Mouse (Mus musculus): ENCODE measurements at regions not wholly inside any gene's neighbourhood (a gene's known extent, or its start where the extent isn't known, plus 50 kb on each side); places are given as distances from the start of the nearest gene placed in this dataset.

GRCm38 (mm10) chr1:184257356-184257755 lies 223.3 kb upstream of the 1700056E22Rik start:
- no peak overlapping the region for H3K27ac ChIP-seq (replicated peaks)
- 64% methylated on average over 6 of the region's 6 CpGs for WGBS (ENCODE audit: insufficient replicate concordance)

DNA sequence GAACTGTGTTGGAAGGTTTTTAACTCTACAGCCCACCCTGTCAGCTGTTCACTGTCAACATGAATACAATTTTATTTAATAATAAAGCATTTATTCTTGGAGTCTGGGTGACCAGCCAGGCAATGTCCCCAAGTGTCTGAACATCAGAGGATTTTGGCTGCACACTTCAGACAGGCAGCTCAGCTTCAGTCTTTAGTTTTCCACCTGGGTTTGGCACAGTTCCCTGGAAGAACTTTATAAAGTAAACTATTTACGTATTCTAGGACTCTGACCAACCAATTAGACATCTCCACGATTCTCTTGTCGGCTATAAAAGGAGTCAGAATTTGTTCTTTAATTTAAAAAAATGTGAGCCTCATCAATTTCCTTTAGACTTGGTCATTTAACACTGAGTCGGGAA lies 220.8 kb upstream of the 1700056E22Rik start:
- H3K4me2 ChIP-seq: no peak overlapping the region
- no peaks in the 10 kb centered on the region for H3K36me3 ChIP-seq (replicated peaks)
- WGBS (ENCODE audit: insufficient replicate concordance): 64% methylated on average over 4 of the region's 4 CpGs
- no peaks in the 10 kb centered on the region for H3K4me1 ChIP-seq (replicated peaks)
- H3K27ac ChIP-seq (replicated peaks): no peak overlapping the region
- H3K9me3 ChIP-seq (replicated peaks): no peaks in the 10 kb centered on the region
- no peak for ATAC-seq (ENCODE audit: insufficient read depth)
- H3K9ac ChIP-seq: no peak overlapping the region
- H3K4me3 ChIP-seq (replicated peaks): no peak overlapping the region
- no peaks in the 10 kb centered on the region for H3K27me3 ChIP-seq

More at GRCm38 (mm10) chr1:184257356-184257755, 223.3 kb upstream of the 1700056E22Rik start:
- ATAC-seq (ENCODE audit: insufficient read depth): no peak
- no peaks in the 10 kb centered on the region for H3K9me3 ChIP-seq (replicated peaks)
- no peak overlapping the region for H3K4me3 ChIP-seq (replicated peaks)
- no peak overlapping the region for H3K9ac ChIP-seq
- no peak overlapping the region for H3K4me2 ChIP-seq
- no peaks in the 10 kb centered on the region for H3K27me3 ChIP-seq
- no peaks in the 10 kb centered on the region for H3K4me1 ChIP-seq (replicated peaks)
- H3K36me3 ChIP-seq (replicated peaks): no peaks in the 10 kb centered on the region

DNA sequence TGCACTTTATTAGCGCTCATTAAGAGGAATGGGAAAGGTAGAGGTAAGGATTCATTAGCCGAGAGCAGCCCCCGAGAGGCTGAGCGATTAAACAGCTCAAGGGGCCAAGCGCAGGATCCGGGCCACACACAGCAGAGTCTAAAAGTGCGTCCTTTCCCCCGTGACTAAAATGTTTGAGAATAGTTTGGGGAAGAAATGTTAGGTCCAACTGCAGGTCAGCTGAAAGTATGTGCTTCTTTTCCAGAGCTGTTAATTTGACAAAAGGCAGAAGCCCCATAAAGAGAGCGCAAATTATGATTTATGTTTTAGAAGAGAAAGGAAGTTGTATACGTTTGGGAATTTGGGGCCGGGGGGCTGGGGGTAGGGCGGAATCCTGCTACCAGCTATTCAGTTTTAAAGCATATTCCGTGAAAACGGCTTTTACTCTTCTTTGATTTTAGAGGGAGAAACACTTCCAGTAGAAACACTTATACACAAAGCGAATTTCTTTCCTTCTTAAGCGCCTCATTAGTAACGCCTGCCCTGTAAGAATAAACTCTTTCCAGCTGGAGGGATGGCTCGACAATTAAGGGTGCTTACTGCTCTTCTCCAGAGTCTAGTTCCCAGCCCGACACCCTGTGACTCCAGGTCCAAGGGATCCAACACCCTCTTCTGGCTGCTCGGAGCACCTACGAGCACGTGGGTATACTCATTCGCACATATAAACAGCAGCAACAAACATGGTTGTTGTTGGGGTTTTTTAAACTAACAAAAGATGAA lies 210.8 kb upstream of the 1700056E22Rik start:
- Histone ChIP-seq H3K27ac (replicated peaks) (no peak overlapping the region), H3K4me2 (no peak overlapping the region), H3K27me3 (no peaks in the 10 kb centered on the region), H3K4me3 (replicated peaks) (no peak overlapping the region), H3K4me1 (replicated peaks) (no peaks in the 10 kb centered on the region), H3K9me3 (replicated peaks) (no peaks in the 10 kb centered on the region), H3K36me3 (replicated peaks) (no peaks in the 10 kb centered on the region), H3K9ac (no peak overlapping the region)
- WGBS (ENCODE audit: insufficient replicate concordance): 70% methylated on average over 23 of the region's 23 CpGs
- no peak for ATAC-seq (ENCODE audit: insufficient read depth)

DNA sequence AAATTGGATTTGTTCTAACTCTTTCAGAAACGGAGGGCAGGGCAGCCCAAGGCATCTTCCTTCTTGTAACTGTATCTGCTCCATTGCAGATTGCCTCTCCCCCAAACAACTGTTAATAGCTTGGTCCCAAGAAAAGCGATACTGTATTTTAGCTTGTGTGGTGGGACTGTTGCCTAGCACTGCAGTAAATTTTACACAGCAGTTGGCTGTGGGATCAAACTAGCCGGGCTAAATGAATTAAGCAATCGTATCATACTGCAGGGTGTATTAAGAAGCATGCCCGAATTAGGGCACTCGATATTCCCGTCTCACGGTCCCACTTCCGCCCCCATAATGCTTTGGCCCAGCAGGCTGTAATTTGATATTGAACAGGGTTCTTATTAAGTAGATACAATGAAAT lies 210.2 kb upstream of the 1700056E22Rik start:
- no peak overlapping the region for H3K4me2 ChIP-seq
- no peaks in the 10 kb centered on the region for H3K27me3 ChIP-seq
- no peaks in the 10 kb centered on the region for H3K9me3 ChIP-seq (replicated peaks)
- H3K4me3 ChIP-seq (replicated peaks): no peak overlapping the region
- H3K27ac ChIP-seq (replicated peaks): no peak overlapping the region
- no peak overlapping the region for H3K9ac ChIP-seq
- no peaks in the 10 kb centered on the region for H3K4me1 ChIP-seq (replicated peaks)
- 72% methylated on average over 9 of the region's 9 CpGs for WGBS (ENCODE audit: insufficient replicate concordance)
- ATAC-seq (ENCODE audit: insufficient read depth): no peak
- H3K36me3 ChIP-seq (replicated peaks): no peaks in the 10 kb centered on the region

DNA sequence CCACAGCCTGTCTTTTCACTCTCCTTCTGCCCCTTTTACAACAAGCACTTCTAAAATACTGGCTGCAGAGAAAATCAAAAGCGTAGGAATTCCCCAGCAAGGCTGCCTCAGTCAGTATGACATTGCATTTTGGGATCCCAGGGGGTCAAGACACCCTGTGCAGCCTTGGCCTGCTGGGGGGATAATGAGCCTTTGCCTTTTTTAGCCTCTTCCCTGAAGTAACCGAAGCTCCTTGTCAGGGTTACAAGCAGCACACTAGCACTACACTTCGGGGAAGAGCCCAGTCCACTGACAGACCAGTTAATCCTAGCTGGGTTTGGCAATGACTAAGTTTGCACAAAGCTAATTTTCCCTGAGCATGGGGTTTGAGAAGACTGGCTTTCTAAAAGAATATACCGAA lies 207.7 kb upstream of the 1700056E22Rik start:
- Histone ChIP-seq H3K36me3 (replicated peaks) (no peaks in the 10 kb centered on the region), H3K9me3 (replicated peaks) (no peaks in the 10 kb centered on the region), H3K27me3 (no peaks in the 10 kb centered on the region), H3K4me2 (no peak overlapping the region), H3K4me1 (replicated peaks) (no peaks in the 10 kb centered on the region), H3K4me3 (replicated peaks) (no peak overlapping the region), H3K27ac (replicated peaks) (no peak overlapping the region), H3K9ac (no peak overlapping the region)
- WGBS (ENCODE audit: insufficient replicate concordance): 52% methylated on average over 4 of the region's 4 CpGs
- no peak for ATAC-seq (ENCODE audit: insufficient read depth)

DNA sequence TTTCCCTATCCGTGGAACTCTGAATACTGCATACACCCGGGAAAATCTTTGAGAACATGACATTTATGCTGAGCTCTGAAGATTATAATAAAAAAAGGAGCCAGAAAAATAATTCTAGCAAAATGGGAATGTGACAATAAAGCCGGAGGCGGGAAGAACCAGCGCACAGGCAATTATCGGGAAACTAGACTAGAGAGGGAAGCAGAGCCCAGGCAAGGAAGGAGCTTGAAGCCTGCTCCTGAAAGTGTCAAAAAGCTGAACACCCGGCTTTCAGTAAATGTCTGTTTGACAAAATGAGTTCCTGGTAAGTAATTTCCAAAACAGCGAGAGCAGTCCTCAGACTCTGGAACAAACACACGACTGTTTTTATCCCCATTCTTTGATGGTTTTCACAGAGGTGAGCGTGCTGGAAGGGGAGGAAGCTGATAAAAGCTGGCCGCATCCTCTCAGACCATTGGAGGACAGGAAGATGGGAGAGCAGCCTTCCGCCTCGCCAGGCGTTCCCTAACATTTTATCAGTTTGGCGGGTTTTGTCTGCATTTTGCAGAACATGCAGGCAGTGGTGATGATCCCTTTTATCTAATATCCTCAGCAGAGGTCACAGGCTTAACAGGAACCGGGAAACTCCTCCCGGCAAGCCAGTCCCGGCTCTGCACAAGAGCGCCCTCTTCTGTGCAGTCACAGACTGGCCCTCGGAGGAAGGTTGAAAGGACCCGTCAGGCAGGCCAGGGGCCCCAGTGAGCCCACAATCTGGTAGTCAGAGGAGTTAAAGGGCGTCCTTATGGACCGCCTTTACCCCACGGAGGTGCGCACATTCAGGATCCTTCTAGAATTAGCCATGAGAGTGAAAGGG lies 201.3 kb upstream of the 1700056E22Rik start:
- WGBS (ENCODE audit: insufficient replicate concordance): 16% methylated on average over 25 of the region's 25 CpGs
- H3K4me3 ChIP-seq (replicated peaks): no peak overlapping the region
- no peak for ATAC-seq (ENCODE audit: insufficient read depth)
- no peaks in the 10 kb centered on the region for H3K36me3 ChIP-seq (replicated peaks)
- H3K27me3 ChIP-seq: peaks cover 9% of the 10 kb centered on the region; the same call in 1 of the 2 replicates
- H3K27ac ChIP-seq (replicated peaks): no peak overlapping the region
- H3K9ac ChIP-seq: no peak overlapping the region
- peak overlapping the region; percentile 21 for H3K4me2 ChIP-seq
- H3K9me3 ChIP-seq (replicated peaks): no peaks in the 10 kb centered on the region
- H3K4me1 ChIP-seq (replicated peaks): no peaks in the 10 kb centered on the region

DNA sequence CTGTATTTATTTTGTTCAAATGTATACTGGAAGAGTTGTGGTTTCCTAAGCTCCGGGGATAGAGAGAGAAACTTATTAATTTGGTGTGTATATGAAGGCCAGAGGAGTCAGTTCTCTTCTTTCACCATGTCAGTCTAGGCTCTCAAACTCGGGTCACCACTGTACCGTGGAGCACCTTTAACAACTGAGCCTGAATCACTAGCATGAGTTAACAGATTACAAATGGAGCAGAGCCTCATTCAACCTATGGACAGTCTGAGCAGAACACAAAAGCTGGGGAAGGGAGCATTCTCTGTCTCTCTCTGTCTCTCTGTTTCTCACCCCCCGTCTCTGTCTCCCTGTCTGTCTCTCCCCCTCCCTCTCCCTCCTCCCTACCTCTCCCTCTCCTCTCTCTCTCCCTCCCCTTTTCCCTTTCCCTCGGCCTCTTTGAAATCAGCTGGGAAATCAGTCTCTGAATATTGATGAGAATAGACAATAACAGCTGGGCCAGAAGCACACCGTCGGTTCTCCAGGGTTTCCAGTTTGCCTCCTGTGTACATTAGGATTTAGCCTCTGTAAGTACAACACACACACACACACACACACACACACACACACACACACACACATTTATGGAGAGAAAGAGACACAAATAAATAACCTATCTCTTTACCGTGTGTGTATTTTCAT lies 200.4 kb upstream of the 1700056E22Rik start:
- H3K9ac ChIP-seq: no peak overlapping the region
- WGBS (ENCODE audit: insufficient replicate concordance): 49% methylated on average over 8 of the region's 8 CpGs
- no peaks in the 10 kb centered on the region for H3K36me3 ChIP-seq (replicated peaks)
- no peak overlapping the region for H3K4me3 ChIP-seq (replicated peaks)
- H3K27me3 ChIP-seq: peaks cover 9% of the 10 kb centered on the region; the same call in 1 of the 2 replicates
- no peaks in the 10 kb centered on the region for H3K9me3 ChIP-seq (replicated peaks)
- H3K4me2 ChIP-seq: no peak overlapping the region
- no peaks in the 10 kb centered on the region for H3K4me1 ChIP-seq (replicated peaks)
- H3K27ac ChIP-seq (replicated peaks): no peak overlapping the region
- ATAC-seq (ENCODE audit: insufficient read depth): no peak

DNA sequence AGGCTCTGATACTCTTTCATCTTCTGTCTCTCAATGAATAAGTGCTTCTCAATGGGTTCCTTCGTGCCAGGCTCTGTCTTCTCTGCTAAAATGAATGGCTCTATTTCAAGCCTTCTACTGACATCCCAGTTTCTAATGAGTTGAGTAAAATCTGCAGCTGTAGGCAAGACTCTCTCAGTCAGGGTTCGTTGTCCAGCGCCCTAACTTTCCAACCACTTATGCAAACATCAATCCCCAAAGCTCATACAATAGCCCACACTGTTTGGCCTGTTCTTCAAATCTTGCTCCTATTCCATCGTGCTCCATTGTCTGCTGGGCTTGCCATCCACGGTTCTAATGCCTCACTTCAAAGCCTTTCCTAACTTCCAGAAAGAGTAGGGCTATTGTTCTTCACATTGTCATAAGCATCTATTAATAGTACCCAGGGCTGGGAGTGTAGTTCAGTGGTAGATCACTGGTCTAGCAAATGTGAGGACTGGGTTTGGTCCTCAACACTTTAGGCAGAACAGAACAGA lies 199.7 kb upstream of the 1700056E22Rik start:
- Histone ChIP-seq H3K9ac (no peak overlapping the region), H3K4me1 (replicated peaks) (no peaks in the 10 kb centered on the region), H3K27me3 (peaks cover 9% of the 10 kb centered on the region; the same call in 1 of the 2 replicates), H3K36me3 (replicated peaks) (no peaks in the 10 kb centered on the region), H3K27ac (replicated peaks) (no peak overlapping the region), H3K4me3 (replicated peaks) (no peak overlapping the region), H3K4me2 (no peak overlapping the region), H3K9me3 (replicated peaks) (no peaks in the 10 kb centered on the region)
- WGBS (ENCODE audit: insufficient replicate concordance): 57% methylated on average over 5 of the region's 5 CpGs
- no peak for ATAC-seq (ENCODE audit: insufficient read depth)

DNA sequence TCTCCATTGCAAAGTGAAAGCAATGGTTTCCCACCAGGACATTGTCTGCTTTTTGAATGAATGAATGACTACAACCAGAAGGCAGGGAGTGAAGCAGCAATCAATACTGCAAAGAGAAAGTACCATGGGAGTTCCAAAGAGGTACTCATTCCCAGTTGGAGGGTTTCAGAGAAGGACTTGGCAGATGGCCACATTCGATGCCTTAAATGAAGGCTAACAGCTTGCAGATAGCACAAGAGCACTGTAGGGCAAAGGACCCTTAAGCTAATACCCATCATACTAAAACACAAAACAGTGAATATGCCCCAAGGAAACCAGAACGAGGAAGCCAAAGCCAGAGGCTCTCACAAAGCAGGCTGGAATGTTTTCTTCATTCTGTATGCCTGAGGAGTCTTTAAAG lies 188.2 kb upstream of the 1700056E22Rik start:
- H3K4me3 ChIP-seq (replicated peaks): no peak overlapping the region
- no peak overlapping the region for H3K27ac ChIP-seq (replicated peaks)
- no peak for ATAC-seq (ENCODE audit: insufficient read depth)
- H3K4me1 ChIP-seq (replicated peaks): no peaks in the 10 kb centered on the region
- no peak overlapping the region for H3K9ac ChIP-seq
- H3K27me3 ChIP-seq: no peaks in the 10 kb centered on the region
- no peak overlapping the region for H3K4me2 ChIP-seq
- H3K36me3 ChIP-seq (replicated peaks): no peaks in the 10 kb centered on the region
- WGBS (ENCODE audit: insufficient replicate concordance): 45% methylated on average over 2 of the region's 2 CpGs
- H3K9me3 ChIP-seq (replicated peaks): no peaks in the 10 kb centered on the region

- Histone ChIP-seq H3K4me2 (no peak overlapping the region), H3K9ac (no peak overlapping the region), H3K4me3 (replicated peaks) (no peak overlapping the region), H3K9me3 (replicated peaks) (no peaks in the 10 kb centered on the region), H3K4me1 (replicated peaks) (no peaks in the 10 kb centered on the region), H3K36me3 (replicated peaks) (no peaks in the 10 kb centered on the region), H3K27ac (replicated peaks) (no peak overlapping the region), H3K27me3 (no peaks in the 10 kb centered on the region)
- 36% methylated on average over 3 of the region's 3 CpGs for WGBS (ENCODE audit: insufficient replicate concordance)
- ATAC-seq (ENCODE audit: insufficient read depth): no peak
Measured at GRCm38 (mm10) chr1:184221792-184222191, 187.7 kb upstream of the 1700056E22Rik start.

GRCm38 (mm10) chr1:184197272-184197671 lies 163.2 kb upstream of the 1700056E22Rik start:
- H3K4me3 ChIP-seq (replicated peaks): no peak overlapping the region
- H3K4me2 ChIP-seq: no peak overlapping the region
- H3K36me3 ChIP-seq (replicated peaks): no peaks in the 10 kb centered on the region
- no peak for ATAC-seq (ENCODE audit: insufficient read depth)
- H3K4me1 ChIP-seq (replicated peaks): no peaks in the 10 kb centered on the region
- no peak overlapping the region for H3K9ac ChIP-seq
- H3K9me3 ChIP-seq (replicated peaks): no peaks in the 10 kb centered on the region
- WGBS (ENCODE audit: insufficient replicate concordance): 65% methylated on average over 4 of the region's 4 CpGs
- no peaks in the 10 kb centered on the region for H3K27me3 ChIP-seq
- H3K27ac ChIP-seq (replicated peaks): no peak overlapping the region
